In genomic region chr4:128805150-128806042, GRCm38 (mm10) we compare ENCODE assay signal across 7 mouse cellular contexts. TPM values are rescaled to one million over a fixed set of nuclear protein-coding genes. Genes with fewer than 3 reads are reported as not detected.
A peak's percentile ranks its signal among the peaks of the same experiment; 100 is the strongest.
DNase-seq lines count a peak whose midpoint lies in the region; ATAC-seq lines count a peak whose summit lies in the region.

No protein-coding gene starts in this region.

- H3K4me2 ChIP-seq in kidney, embryonic 15.5 days: peak overlapping the region; percentile 94

- peaks cover 10% of the 10 kb centered on the region for H3K4me1 ChIP-seq in brown adipose tissue, adult 24 weeks (ENCODE audit: control insufficient read depth, insufficient read depth, insufficient read length, low read length)
- H3K4me1 ChIP-seq in heart, embryonic 10.5 days: peaks cover 51% of the 10 kb centered on the region
- peaks cover 50% of the 10 kb centered on the region for H3K4me1 ChIP-seq in kidney, embryonic 15.5 days

- ATAC-seq in kidney, embryonic 15.5 days (replicated peaks; ENCODE audit: low FRiP score): peak; percentile 13

- peak overlapping the region; percentile 52; the same call in 1 of the 2 replicates for H3K27ac ChIP-seq in brown adipose tissue, adult 24 weeks (replicated peaks; ENCODE audit: low read depth, low read length)
- H3K27ac ChIP-seq in heart, embryonic 10.5 days: peak overlapping the region; percentile 97
- H3K27ac ChIP-seq in kidney, embryonic 15.5 days: peak overlapping the region; percentile 99

- DNase-seq in 3134 (ENCODE audit: extremely low read depth, insufficient read length, low spot score) (peak; percentile 73), 416B (ENCODE audit: low read depth) (peak; percentile 57)
- peak; percentile 73 for DNase-seq in heart, embryonic 10.5 days (ENCODE audit: low spot score)
- DNase-seq in lung, postnatal 14 days: peak; percentile 32
- DNase-seq in right cerebral cortex, postnatal 4 days: peak; percentile 35

- H3K9ac ChIP-seq in kidney, embryonic 15.5 days: peak overlapping the region; percentile 96

- peaks cover 2% of the 10 kb centered on the region; the same call in 1 of the 2 replicates for H3K36me3 ChIP-seq in heart, embryonic 10.5 days
- no peaks in the 10 kb centered on the region; the same call in 1 of the 2 replicates for H3K36me3 ChIP-seq in kidney, embryonic 15.5 days

- H3K9me3 ChIP-seq in heart, embryonic 10.5 days: no peaks in the 10 kb centered on the region
- H3K9me3 ChIP-seq in kidney, embryonic 15.5 days (replicated peaks): no peaks in the 10 kb centered on the region

- no peaks in the 10 kb centered on the region for H3K27me3 ChIP-seq in heart, embryonic 10.5 days (ENCODE audit: insufficient read depth, poor library complexity, severe bottlenecking)
- no peaks in the 10 kb centered on the region for H3K27me3 ChIP-seq in kidney, embryonic 15.5 days

- peak overlapping the region; percentile 91 for H3K4me3 ChIP-seq in brown adipose tissue, adult 24 weeks (ENCODE audit: insufficient read depth, low read depth, low read length)
- peak overlapping the region; percentile 88 for H3K4me3 ChIP-seq in heart, embryonic 10.5 days
- H3K4me3 ChIP-seq in kidney, embryonic 15.5 days (replicated peaks): peak overlapping the region; percentile 79

- 4% methylated on average over 73 of the region's 74 CpGs for WGBS in heart, embryonic 10.5 days
- WGBS in kidney, embryonic 15.5 days: under 1% methylated on average over 68 of the region's 74 CpGs

RNA-seq across cellular contexts. Expression of gene Zfp362, which starts 0.4 kb away (rescaled TPM):
- 6.6 and 8.2 TPM in 2 replicates for polyA plus RNA-seq in brown adipose tissue, adult 24 weeks (2012; ENCODE audit: insufficient read depth, insufficient read length, missing spikeins)
- 20.7 and 35.9 TPM in 2 replicates for polyA plus RNA-seq in heart, embryonic 10.5 days (2016; fragmentation: Nextera tagmentation; extraction: Ambion mirVana)
- 37.5 and 43.8 TPM in 2 replicates for polyA plus RNA-seq in kidney, embryonic 15.5 days (2015; fragmentation: Nextera tagmentation; extraction: Ambion mirVana)

RNA-seq across cellular contexts. Expression of gene A3galt2, which starts 50.2 kb away (rescaled TPM):
- not detected in 2 replicates for polyA plus RNA-seq in brown adipose tissue, adult 24 weeks (2012; ENCODE audit: insufficient read depth, insufficient read length, missing spikeins)
- 0.04 and 0.10 TPM in 2 replicates for polyA plus RNA-seq in heart, embryonic 10.5 days (2016; fragmentation: Nextera tagmentation; extraction: Ambion mirVana)
- 0.22 and 0.28 TPM in 2 replicates for polyA plus RNA-seq in kidney, embryonic 15.5 days (2015; fragmentation: Nextera tagmentation; extraction: Ambion mirVana)

Comparison
In these comparisons a context has a peak if more than half of its experiments do, and no peak if none do; other contexts are left out.
1. Peak in every context shown above with its lines: DNase-seq, ATAC-seq, H3K4me3 ChIP-seq and H3K27ac ChIP-seq.